Mouse (Mus musculus): ENCODE data around the gene Rhbdd3. TPM values are rescaled to one million over a fixed set of nuclear protein-coding genes. Genes with fewer than 3 reads are reported as not detected.

Rhbdd3 gene
- polyA plus RNA-seq, 2 experiments: 11.0 to 11.1 TPM

GRCm38 (mm10) chr11:5103986-5104509, 5.3 kb downstream of the Rhbdd3 start:
- 82% methylated on average over 4 of the region's 4 CpGs for WGBS (ENCODE audit: insufficient replicate concordance)
- H3K4me1 ChIP-seq (replicated peaks; ENCODE audit: control insufficient read depth in 2 of 2, insufficient read depth in 2 of 2, low read length in 1 of 2): peaks cover 5 to 17% of the 10 kb centered on the region in 2 experiments; a peak in 3 of 4 replicates
- TF ChIP-seq EP300 (IDR thresholded peaks at IDR 0.05; ENCODE audit: low read depth) (no peak), CTCF (IDR thresholded peaks at IDR 0.05; ENCODE audit: low read depth) (no peak)
- no peak overlapping the region for H3K4me3 ChIP-seq (ENCODE audit: insufficient read depth in 1 of 2, low read depth in 2 of 2, low read length in 2 of 2)
- peaks cover 4% of the 10 kb centered on the region for H3K36me3 ChIP-seq (replicated peaks; ENCODE audit: control insufficient read depth, insufficient read depth, low read depth)
- no peak overlapping the region for H3K27ac ChIP-seq
- no peaks in the 10 kb centered on the region for H3K27me3 ChIP-seq (ENCODE audit: control insufficient read depth, insufficient read depth, low read length)
- H3K9me3 ChIP-seq (ENCODE audit: control insufficient read depth, low read length): no peaks in the 10 kb centered on the region
- H3K9ac ChIP-seq (replicated peaks): no peak overlapping the region
- ATAC-seq (ENCODE audit: insufficient read depth) (no peak), DNase-seq (ENCODE audit: low read depth in 3 of 3, low spot score in 3 of 3) (no peak)
- no peak overlapping the region for H3K4me2 ChIP-seq (ENCODE audit: low read depth)

GRCm38 (mm10) chr11:5109441-5109840, 10.7 kb downstream of the Rhbdd3 start:
- Histone ChIP-seq H3K27ac (no peak overlapping the region), H3K4me2 (ENCODE audit: low read depth) (no peak overlapping the region), H3K36me3 (replicated peaks; ENCODE audit: control insufficient read depth, insufficient read depth, low read depth) (no peaks in the 10 kb centered on the region), H3K4me1 (replicated peaks; ENCODE audit: control insufficient read depth in 2 of 2, insufficient read depth in 2 of 2, low read length in 1 of 2) (no peaks in the 10 kb centered on the region), H3K9ac (replicated peaks) (no peak overlapping the region), H3K27me3 (ENCODE audit: control insufficient read depth, insufficient read depth, low read length) (no peaks in the 10 kb centered on the region), H3K4me3 (ENCODE audit: insufficient read depth in 1 of 2, low read depth in 2 of 2, low read length in 2 of 2) (no peak overlapping the region), H3K9me3 (ENCODE audit: control insufficient read depth, low read length) (no peaks in the 10 kb centered on the region)
- WGBS (ENCODE audit: insufficient replicate concordance): 71% methylated on average over 8 of the region's 8 CpGs
- DNase-seq (ENCODE audit: low read depth in 3 of 3, low spot score in 3 of 3) (no peak), ATAC-seq (ENCODE audit: insufficient read depth) (no peak)
- TF ChIP-seq CTCF (IDR thresholded peaks at IDR 0.05; ENCODE audit: low read depth) (no peak), EP300 (IDR thresholded peaks at IDR 0.05; ENCODE audit: low read depth) (no peak)

GRCm38 (mm10) chr11:5113645-5114044, 14.9 kb downstream of the Rhbdd3 start:
- no peak for DNase-seq (ENCODE audit: low read depth in 3 of 3, low spot score in 3 of 3)
- no peaks in the 10 kb centered on the region for H3K27me3 ChIP-seq (ENCODE audit: control insufficient read depth, insufficient read depth, low read length)
- no peak overlapping the region for H3K9ac ChIP-seq (replicated peaks)
- no peak overlapping the region for H3K27ac ChIP-seq
- H3K9me3 ChIP-seq (ENCODE audit: control insufficient read depth, low read length): no peaks in the 10 kb centered on the region
- TF ChIP-seq CTCF (IDR thresholded peaks at IDR 0.05; ENCODE audit: low read depth): no peak
- no peak for TF ChIP-seq EP300 (IDR thresholded peaks at IDR 0.05; ENCODE audit: low read depth)
- H3K4me1 ChIP-seq (replicated peaks; ENCODE audit: control insufficient read depth in 2 of 2, insufficient read depth in 2 of 2, low read length in 1 of 2): no peaks in the 10 kb centered on the region
- H3K36me3 ChIP-seq (replicated peaks; ENCODE audit: control insufficient read depth, insufficient read depth, low read depth): no peaks in the 10 kb centered on the region
- no peak overlapping the region for H3K4me3 ChIP-seq (ENCODE audit: insufficient read depth in 1 of 2, low read depth in 2 of 2, low read length in 2 of 2)
- H3K4me2 ChIP-seq (ENCODE audit: low read depth): no peak overlapping the region
- 78% methylated on average over 7 of the region's 7 CpGs for WGBS (ENCODE audit: insufficient replicate concordance)
- ATAC-seq (ENCODE audit: insufficient read depth): no peak

GRCm38 (mm10) chr11:5114931-5115581, 16.3 kb downstream of the Rhbdd3 start:
- TF ChIP-seq CTCF (IDR thresholded peaks at IDR 0.05; ENCODE audit: low read depth) (peak; percentile 100), EP300 (IDR thresholded peaks at IDR 0.05; ENCODE audit: low read depth) (no peak)
- WGBS (ENCODE audit: insufficient replicate concordance): 30% methylated on average over 13 of the region's 13 CpGs
- no peak overlapping the region for H3K4me3 ChIP-seq (ENCODE audit: insufficient read depth in 1 of 2, low read depth in 2 of 2, low read length in 2 of 2)
- H3K4me2 ChIP-seq (ENCODE audit: low read depth): no peak overlapping the region
- H3K9ac ChIP-seq (replicated peaks): no peak overlapping the region
- no peaks in the 10 kb centered on the region for H3K9me3 ChIP-seq (ENCODE audit: control insufficient read depth, low read length)
- peak; percentile 71 to 81 (median 72) for DNase-seq (ENCODE audit: low read depth in 3 of 3, low spot score in 3 of 3)
- H3K27me3 ChIP-seq (ENCODE audit: control insufficient read depth, insufficient read depth, low read length): no peaks in the 10 kb centered on the region
- no peaks in the 10 kb centered on the region for H3K4me1 ChIP-seq (replicated peaks; ENCODE audit: control insufficient read depth in 2 of 2, insufficient read depth in 2 of 2, low read length in 1 of 2)
- no peaks in the 10 kb centered on the region for H3K36me3 ChIP-seq (replicated peaks; ENCODE audit: control insufficient read depth, insufficient read depth, low read depth)
- no peak overlapping the region for H3K27ac ChIP-seq
- peak; percentile 57; the same call in 1 of the 2 replicates for ATAC-seq (ENCODE audit: insufficient read depth)

- Histone ChIP-seq H3K4me1 (replicated peaks; ENCODE audit: control insufficient read depth in 2 of 2, insufficient read depth in 2 of 2, low read length in 1 of 2) (no peaks in the 10 kb centered on the region), H3K9ac (replicated peaks) (no peak overlapping the region), H3K27ac (no peak overlapping the region), H3K4me3 (ENCODE audit: insufficient read depth in 1 of 2, low read depth in 2 of 2, low read length in 2 of 2) (no peak overlapping the region), H3K36me3 (replicated peaks; ENCODE audit: control insufficient read depth, insufficient read depth, low read depth) (no peaks in the 10 kb centered on the region), H3K27me3 (ENCODE audit: control insufficient read depth, insufficient read depth, low read length) (no peaks in the 10 kb centered on the region), H3K4me2 (ENCODE audit: low read depth) (no peak overlapping the region), H3K9me3 (ENCODE audit: control insufficient read depth, low read length) (no peaks in the 10 kb centered on the region)
- DNase-seq (ENCODE audit: low read depth in 3 of 3, low spot score in 3 of 3) (no peak), ATAC-seq (ENCODE audit: insufficient read depth) (no peak)
- TF ChIP-seq CTCF (IDR thresholded peaks at IDR 0.05; ENCODE audit: low read depth): no peak
- TF ChIP-seq EP300 (IDR thresholded peaks at IDR 0.05; ENCODE audit: low read depth): no peak
- WGBS (ENCODE audit: insufficient replicate concordance): 68% methylated on average over 4 of the region's 4 CpGs
Observed at GRCm38 (mm10) chr11:5125713-5126112, 27.0 kb downstream of the Rhbdd3 start.
